Mouse (Mus musculus) MEL-GATA-1-ER (cell line): ENCODE results near the gene Pir.

ENCODE experiments used
- DNase-seq: peaks from one replicate; pipeline ENCODE4 v3.0.0-alpha.2; 2012; ENCODE audit warnings: low read depth; ENCODE audit errors: extremely low read depth

Pir gene

GRCm38 (mm10) chrX:164269285-164269761 lies at the start of gene Pir:
Gene Pir (plus strand): TSS chrX:164269371.
- DNase-seq = peak; percentile 86

GRCm38 (mm10) chrX:164221989-164222388 lies 47.2 kb upstream of the Pir start:
- peak; percentile 23 for DNase-seq

GRCm38 (mm10) chrX:164233380-164233779 lies 35.8 kb upstream of the Pir start:
- DNase-seq = no peak

- no peak for DNase-seq
Observed at GRCm38 (mm10) chrX:164245714-164246113, 23.5 kb upstream of the Pir start.

- no peak for DNase-seq
Observed at GRCm38 (mm10) chrX:164246722-164247121, 22.4 kb upstream of the Pir start.

- no peak for DNase-seq
Observed at GRCm38 (mm10) chrX:164256527-164256926, 12.6 kb upstream of the Pir start.

GRCm38 (mm10) chrX:164258057-164258456 lies 11.1 kb upstream of the Pir start, which contains the start of gene Bmx:
Gene Bmx (minus strand): TSS chrX:164258193.
- no peak for DNase-seq

GRCm38 (mm10) chrX:164258662-164259061 lies 10.5 kb upstream of the Pir start:
- no peak for DNase-seq

- DNase-seq = no peak
Observed at GRCm38 (mm10) chrX:164262286-164262685, 6.9 kb upstream of the Pir start.

- no peak for DNase-seq
Observed at GRCm38 (mm10) chrX:164264861-164265260, 4.3 kb upstream of the Pir start.

- DNase-seq = no peak
Observed at GRCm38 (mm10) chrX:164270603-164271002, 1.4 kb downstream of the Pir start.

GRCm38 (mm10) chrX:164275536-164275935 lies 6.4 kb downstream of the Pir start:
- DNase-seq = no peak

- DNase-seq = no peak
Observed at GRCm38 (mm10) chrX:164280918-164281647, 11.9 kb downstream of the Pir start.

- DNase-seq = no peak
Observed at GRCm38 (mm10) chrX:164283808-164284207, 14.6 kb downstream of the Pir start.

- no peak for DNase-seq
Observed at GRCm38 (mm10) chrX:164287077-164287476, 17.9 kb downstream of the Pir start.

- DNase-seq = no peak
Observed at GRCm38 (mm10) chrX:164291147-164291546, 22.0 kb downstream of the Pir start.

- DNase-seq = no peak
Observed at GRCm38 (mm10) chrX:164306250-164306649, 37.1 kb downstream of the Pir start.

- no peak for DNase-seq
Observed at GRCm38 (mm10) chrX:164313876-164314275, 44.7 kb downstream of the Pir start.

- no peak for DNase-seq
Observed at GRCm38 (mm10) chrX:164318554-164318953, 49.4 kb downstream of the Pir start.

- DNase-seq = no peak
Observed at GRCm38 (mm10) chrX:164320031-164320430, 50.9 kb downstream of the Pir start.

GRCm38 (mm10) chrX:164322492-164322891 lies 53.3 kb downstream of the Pir start:
- DNase-seq = peak; percentile 11

GRCm38 (mm10) chrX:164323391-164323913 lies 54.3 kb downstream of the Pir start:
- no peak for DNase-seq

- DNase-seq = no peak
Observed at GRCm38 (mm10) chrX:164330351-164330750, 61.2 kb downstream of the Pir start.
